Mouse (Mus musculus) embryo, embryonic 9.5 days (tissue): ENCODE measurements at regions not wholly inside any gene's neighbourhood (a gene's known extent, or its start where the extent isn't known, plus 50 kb on each side); places are given as distances from the start of the nearest gene placed in this dataset.

ENCODE experiments used
- DNase-seq: peaks from one replicate; pipeline ENCODE4 v3.0.0-alpha.2; 2017; ENCODE audit errors: extremely low spot score

- no peak for DNase-seq
These were observed 313.2 kb downstream of the Rnd3 start for GRCm38 (mm10) chr2:50835511-50836320.

DNA sequence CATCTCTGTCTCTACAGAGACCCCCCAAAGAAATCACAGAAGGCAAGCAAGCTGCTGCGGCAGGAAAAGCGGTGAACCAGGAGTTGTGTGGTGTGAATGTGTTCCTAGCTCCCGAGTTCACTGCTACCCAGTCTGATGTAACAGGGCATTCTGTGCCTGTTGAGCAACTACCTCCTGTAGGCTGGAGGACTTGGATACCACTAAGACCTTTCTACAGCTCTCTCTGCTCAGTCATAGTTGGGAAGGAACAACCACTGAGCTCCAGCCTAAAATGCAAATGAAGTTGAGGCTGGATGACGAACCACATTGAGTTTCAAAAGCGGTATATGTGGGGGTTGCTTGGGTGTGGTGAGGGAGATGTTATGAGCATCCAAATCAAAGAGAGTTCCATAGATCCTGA lies 315.1 kb downstream of the Rnd3 start:
- DNase-seq = no peak

- no peak for DNase-seq
These were observed 316.4 kb downstream of the Rnd3 start for GRCm38 (mm10) chr2:50832471-50832870.

GRCm38 (mm10) chr2:50830056-50830720 lies 318.7 kb downstream of the Rnd3 start:
- no peak for DNase-seq

DNA sequence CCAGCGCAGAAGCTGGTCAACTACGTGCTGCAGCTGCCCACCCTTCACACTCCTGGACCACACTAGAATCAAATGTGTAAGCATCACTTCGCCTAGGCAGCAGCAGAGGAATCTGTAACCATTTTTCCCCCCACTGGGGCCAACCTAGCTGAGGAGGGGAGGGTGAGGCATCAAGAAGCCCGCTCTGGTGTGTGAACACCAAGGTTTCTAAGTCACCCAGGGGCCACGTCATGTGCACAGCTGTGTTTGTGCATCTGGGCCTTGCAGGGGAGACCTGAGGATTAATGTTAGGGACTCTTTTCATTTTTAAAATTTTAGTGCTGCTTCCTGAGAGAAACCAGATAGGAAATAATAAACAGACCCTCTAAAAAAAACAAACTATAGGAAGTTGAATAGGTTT lies 321.8 kb downstream of the Rnd3 start:
- no peak for DNase-seq

GRCm38 (mm10) chr2:50826537-50826936 lies 322.4 kb downstream of the Rnd3 start:
- no peak for DNase-seq

GRCm38 (mm10) chr2:50825626-50826025 lies 323.3 kb downstream of the Rnd3 start:
- no peak for DNase-seq

DNA sequence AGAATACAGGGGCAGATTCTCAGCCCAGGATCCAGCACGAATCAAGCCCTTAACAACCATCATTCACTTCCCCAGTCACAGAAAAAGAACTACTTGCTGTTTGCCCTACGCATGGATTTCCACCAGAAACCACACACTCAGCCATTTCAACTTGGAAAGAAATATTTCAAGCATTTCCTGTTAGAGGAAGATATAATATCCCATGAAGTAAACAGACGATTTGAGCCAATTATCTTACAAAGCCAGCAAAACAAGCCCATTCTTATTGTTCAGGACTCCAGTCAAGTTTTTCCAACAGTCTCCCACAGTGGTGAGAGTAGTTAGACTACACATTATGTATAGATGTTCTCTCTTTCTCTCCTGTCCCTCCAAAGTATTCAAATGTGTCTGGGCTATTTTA lies 324.1 kb downstream of the Rnd3 start:
- no peak for DNase-seq

DNA sequence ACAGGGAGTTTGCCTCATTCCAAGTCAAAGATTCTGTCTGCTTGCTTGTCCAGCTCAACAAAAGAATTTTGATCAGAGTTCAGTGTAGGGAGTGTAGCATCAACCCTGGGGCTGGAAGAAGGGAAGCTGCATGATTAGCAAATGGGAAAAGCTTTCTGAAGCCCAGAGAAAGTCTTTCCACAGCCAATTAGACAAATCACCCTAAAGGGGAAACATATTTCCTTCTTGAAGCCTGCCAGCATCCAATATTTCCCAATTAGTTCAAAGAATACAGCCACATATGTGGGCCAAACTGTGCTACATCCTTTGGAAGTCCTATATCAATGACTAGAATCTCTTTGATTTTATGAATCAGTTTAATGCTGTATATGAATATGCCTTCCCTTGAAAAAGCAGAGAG lies 326.2 kb downstream of the Rnd3 start:
- no peak for DNase-seq

DNA sequence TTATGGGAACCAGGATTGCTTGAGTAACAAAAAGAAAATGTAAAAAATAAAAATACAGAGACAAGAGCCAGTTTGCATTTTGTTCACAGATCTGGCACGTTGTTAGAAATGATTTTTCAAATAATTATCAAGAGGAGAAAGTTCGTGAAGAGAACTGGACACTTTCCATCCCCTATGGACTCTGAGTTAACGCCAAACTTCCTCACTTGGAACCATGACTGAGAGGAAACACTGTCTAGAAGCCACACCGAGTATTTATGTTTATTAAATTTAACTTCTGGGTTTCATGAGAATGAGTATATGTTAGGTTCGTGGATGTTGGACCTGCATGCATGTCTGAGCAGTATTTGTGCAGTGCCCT lies 329.6 kb downstream of the Rnd3 start:
- DNase-seq = no peak

DNA sequence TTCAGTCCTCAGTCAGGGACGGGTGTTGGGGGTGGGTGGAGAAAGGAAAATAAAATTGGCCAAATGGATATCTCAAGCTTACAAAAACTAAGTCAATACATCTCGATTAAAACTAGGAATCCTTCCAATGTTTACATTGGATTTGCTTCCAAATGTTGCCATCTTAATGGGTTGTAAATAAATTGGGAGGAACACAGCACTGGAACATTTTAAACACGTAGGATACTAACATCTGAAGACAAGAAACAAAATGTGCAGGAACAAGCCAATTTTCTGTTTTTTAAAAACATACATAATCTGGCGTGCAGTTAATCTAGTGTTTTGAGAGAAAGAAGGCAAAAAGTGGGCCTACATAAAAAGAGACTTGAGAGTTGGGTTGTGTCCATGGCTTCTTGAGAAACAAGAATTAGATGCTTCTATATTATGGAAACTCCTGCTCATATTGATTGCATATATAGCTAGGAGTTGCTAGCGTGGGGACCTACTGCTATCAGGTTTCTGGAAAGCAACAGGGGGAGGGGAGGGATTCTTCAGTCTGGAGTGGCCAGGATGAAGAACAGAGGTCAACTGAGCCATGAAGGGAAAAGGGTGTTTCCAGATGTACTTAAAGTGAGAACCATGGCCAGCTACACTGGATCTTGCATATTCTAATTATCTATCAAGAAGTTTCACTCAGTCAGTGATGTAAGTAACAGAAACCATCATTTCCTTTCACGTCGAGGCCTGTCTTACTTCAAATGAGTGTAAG lies 330.2 kb downstream of the Rnd3 start:
- no peak for DNase-seq

DNA sequence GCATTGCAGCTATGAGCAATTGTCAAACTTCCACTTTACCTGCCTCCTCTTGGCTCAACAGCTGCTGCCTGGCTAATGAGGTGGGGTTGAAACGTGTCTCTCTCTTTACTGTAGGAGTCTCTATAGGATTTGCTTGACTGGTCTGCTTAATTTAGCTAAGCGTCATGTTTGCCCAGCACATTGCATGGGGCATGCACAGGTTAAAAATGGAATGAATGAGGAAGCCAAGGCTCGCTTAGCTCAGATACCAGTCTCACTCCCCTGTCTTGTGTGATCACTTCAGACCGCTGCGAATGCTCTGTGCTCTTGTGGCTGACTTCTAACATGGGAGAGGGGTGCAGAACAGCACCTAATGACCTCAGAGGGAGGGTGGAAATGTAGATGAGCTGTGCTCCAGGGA lies 332.5 kb downstream of the Rnd3 start:
- no peak for DNase-seq

DNA sequence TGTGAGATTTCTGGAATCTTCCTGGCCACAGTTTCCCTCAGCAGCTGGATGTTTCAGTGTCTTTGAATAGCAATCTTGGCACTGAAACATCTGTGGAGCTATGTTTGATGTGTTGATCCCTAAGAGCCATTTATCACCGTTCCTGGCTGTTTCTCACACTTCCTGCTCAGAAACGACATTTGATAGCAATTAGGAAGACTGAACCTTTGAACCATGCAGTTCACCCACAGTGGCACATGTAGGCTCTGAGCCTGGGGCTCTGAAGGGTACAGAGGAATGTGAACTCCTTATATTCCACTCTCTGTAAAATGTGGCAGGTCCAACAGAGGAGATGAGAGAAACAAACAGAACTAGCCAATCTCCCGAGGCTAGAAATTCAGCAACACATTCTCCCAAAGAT lies 333.4 kb downstream of the Rnd3 start:
- DNase-seq = no peak

DNA sequence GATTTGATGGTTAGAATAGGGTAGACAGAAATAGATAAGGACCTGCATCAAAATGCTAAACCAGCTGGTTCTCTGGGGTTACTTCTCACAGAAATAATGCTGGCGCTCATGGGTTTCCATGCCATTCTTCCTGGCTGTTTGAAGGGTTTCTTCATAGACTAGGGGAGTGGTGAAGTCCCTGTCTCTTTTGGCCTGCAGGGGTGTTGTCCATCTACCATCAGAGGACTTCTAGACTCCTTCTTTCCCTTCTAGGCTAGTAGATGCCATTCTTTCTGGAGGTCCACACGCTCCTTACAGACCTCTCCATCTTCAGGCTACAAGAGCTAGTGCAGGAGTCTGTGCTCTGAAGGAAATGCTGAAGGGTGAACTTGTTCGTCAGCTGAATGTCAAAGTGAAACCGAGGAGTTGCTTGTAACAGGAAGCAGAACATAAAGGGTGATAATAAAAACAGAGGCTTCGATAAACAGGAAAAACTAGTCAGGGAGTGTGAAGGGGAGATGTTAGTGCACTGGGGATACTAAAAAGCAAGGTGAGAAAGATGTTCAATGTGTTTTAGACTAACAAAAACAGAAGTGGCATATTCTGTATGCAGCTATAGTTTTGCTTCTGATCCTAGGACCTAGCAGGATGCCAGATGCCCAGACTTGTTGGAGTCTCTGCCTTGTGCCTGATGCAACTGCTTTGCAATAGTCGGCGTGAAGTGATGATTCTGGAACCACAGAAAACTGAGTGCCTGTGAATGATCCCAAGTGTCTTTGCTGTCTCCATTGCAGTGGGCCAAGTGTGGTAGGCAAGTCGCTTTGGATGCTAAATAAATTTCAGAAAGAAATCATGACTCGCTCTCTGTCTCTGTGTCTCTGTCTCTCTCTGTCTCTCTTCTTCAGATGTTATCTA lies 335.1 kb downstream of the Rnd3 start:
- no peak for DNase-seq

DNA sequence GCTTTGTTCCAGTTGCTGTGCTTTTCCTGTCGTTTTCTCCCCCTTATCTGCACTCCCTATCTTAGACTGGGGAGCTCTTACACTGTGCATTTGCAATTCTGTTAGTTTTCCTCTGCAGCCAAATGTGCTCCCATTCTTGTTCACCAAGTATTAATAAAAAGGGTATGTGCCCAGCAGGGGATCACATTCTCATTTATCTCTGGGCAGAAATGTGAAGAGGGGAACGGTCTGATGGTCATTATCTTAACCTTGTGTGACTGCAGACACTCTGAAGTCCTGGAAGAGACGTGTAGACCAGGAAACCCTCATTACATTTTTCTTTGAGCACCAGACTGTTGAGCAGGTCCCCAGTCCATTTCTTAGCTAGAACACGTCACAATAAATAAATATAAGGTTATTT lies 336.6 kb downstream of the Rnd3 start:
- no peak for DNase-seq

GRCm38 (mm10) chr2:50810336-50811066 lies 338.4 kb downstream of the Rnd3 start:
- peak; percentile 61 for DNase-seq

- no peak for DNase-seq
These were observed 339.1 kb downstream of the Rnd3 start for GRCm38 (mm10) chr2:50809823-50810222.

DNA sequence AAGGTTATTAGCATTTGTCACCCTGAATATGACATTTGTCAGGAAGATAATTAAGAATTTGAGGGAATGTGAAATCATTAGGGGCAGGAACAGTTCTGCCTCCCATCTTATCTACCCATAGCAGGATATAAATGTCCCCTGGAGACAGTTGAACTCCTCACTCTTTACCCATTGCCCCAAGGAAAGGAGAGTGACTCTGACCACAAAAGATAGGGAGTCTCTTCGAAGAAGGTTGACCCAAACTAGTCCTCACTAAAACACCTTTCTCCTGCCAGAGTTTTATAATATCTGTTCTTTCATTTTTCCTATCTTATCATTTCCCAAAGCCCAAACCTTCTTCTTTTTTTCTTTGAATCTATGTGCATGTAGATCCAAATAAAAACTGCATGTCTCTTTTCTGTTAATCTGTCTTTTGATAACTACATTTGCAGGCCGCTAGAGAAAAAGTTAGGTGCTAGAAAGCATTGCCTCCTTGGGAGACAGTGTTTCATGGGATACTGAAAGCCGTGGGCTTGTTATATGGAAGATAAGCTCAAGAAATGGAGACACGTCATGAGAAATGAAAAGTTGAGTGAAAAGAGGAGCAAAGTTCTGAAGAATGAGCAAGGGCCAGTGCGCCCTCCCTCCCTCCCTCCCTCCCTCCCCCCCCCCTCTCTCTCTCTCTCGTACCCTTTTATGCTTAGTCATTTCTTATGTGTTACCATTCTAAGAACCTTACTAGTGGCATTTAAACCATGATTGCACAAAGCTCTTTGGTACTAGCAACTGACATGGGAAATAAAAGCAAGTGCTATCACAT lies 341.6 kb downstream of the Rnd3 start:
- DNase-seq = no peak

GRCm38 (mm10) chr2:50805645-50806044 lies 343.3 kb downstream of the Rnd3 start:
- DNase-seq = no peak

GRCm38 (mm10) chr2:50796087-50796486 lies 352.8 kb downstream of the Rnd3 start:
- DNase-seq = no peak
